Mouse (Mus musculus) 3134 (cell line): ENCODE data around the gene Scube1.
A peak's percentile ranks its signal among the peaks of the same experiment; 100 is the strongest.

Experiments used
- DNase-seq: peaks from one replicate; pipeline ENCODE4 v3.0.0-alpha.2; 2011; ENCODE audit warnings: low spot score; ENCODE audit not compliant: insufficient read length; ENCODE audit errors: extremely low read depth

Gene Scube1

DNA sequence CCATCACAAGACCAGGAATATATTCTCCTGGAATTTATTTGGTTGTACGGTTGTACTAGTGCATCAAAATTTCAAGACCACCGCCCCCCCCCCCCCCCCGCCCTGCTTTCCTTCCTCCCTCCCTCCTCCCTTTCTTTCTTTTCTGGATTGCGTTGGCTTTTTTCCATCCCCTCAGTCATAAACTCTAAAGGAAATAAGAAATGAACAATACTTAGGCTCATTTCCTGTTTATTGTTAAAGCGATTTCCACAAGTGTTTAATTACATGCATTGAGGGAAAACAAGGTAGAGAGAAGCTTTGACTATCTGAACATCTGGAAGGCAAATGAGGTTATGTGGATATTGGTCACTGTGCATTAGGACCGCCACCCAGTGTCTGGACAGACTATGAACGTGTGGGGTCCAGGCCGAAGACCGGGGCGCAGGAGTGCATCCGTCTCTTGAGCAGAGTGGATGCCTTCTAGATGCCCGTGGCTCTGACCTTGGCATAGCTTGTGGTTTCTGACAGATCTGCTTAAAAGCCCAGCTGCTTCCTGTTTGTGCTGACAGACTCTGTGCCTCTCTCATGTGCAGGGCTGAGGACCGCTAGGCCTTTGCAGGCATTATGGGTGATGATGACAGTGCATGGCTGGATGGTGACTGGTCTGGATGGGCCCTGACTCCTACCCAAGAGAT lies 122.3 kb downstream of the Scube1 start:
- peak; percentile 34 for DNase-seq

DNA sequence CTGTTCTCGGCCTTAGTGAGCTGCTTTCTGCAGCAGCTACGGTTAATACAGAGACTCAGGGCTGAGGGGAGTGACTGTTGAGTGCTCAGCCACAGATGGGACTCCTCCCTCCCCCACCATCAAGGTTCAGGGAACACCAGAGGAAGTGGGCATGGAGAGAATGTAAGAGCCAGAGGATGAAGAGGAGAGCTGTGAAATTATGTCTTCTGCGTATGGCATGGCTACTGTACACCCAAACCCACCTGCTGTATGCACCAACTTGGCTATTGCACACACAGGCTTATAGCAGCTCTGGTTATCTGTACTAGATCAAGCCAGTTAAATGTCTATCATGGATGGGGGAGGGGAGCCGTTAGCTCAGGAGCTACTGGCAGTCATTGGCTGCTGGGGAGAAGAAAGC lies 123.6 kb downstream of the Scube1 start:
- no peak for DNase-seq

DNA sequence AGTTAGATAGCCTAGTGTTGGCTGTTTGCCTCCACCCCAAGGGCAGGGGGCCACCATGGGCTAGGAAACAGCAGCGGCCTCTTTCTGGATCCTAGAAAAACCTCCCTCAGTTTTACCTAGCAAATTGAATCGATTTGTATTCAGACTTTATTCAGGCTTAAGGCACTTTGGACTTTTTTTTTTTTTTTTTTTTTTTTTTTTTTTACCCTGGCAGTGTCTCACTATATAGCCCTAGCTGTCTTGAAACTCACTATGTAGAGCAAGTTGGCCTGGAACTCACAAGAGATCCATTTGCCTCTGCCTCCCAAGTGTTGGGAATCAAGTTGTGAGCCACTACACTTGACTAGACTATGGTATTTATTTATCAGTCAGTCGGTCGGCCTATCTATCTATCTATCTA lies 128.0 kb downstream of the Scube1 start:
- no peak for DNase-seq

DNA sequence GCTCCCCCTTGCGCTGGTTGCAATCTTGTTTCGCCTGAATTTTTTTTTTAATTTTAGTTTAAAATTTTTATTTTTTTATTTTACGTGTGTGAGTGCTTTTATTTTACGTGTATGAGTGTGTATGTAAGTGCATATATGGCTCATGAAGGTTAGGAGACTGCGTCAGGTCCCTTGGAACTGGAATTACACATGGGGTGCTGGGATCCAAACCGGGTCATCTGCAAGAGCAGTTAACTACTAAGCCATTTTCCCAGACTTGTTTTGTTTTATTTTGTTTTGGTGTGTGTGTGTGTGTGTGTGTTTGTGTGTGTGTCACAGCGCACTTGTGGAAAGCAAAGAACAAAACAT lies 129.5 kb downstream of the Scube1 start:
- DNase-seq = no peak

DNA sequence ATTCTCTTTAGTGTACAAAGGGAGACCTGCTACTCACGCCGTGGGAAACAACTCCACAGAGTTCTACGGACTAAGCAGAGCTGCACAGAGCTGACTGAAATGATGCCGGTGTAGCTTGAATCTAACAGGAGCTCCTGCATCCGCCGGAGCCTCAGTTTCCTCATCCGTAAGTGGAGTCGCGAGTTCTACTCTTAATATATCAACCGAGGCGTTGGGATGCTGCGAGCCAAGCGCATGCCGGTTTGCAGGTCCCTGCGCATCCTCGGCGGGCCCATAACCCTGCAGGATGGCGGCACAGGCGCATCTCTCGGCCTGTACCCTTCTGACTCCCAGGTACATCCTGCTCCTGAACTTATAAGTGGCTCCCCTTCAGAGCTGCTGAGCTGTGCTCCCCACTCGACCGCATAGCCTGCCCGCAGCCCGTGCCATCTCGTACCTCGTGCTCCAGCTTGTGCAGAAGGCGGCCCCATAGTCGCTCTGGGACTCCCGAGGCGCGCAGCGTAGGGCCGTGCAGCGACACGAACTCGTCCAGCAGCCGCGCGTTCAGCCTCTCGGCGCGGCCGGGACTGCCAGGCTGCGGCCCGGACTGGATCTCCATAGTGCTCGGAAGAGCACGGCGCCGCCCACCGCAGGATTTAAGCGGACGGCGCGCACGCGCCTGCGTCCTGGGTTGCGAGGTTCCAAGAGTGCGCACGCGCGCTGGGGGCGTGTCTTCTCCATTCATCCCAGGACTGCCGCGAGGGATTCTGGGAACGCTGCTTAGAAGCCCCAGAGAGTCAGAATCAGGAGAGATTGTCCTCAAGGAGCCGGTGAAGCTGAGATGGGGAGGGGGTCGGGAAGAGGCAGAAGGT lies 130.1 kb downstream of the Scube1 start, which contains the start of gene Ttll12:
Gene Ttll12 (minus strand): TSS at position 645 of the 851 bp plus-strand sequence.
- DNase-seq = peak; percentile 99

DNA sequence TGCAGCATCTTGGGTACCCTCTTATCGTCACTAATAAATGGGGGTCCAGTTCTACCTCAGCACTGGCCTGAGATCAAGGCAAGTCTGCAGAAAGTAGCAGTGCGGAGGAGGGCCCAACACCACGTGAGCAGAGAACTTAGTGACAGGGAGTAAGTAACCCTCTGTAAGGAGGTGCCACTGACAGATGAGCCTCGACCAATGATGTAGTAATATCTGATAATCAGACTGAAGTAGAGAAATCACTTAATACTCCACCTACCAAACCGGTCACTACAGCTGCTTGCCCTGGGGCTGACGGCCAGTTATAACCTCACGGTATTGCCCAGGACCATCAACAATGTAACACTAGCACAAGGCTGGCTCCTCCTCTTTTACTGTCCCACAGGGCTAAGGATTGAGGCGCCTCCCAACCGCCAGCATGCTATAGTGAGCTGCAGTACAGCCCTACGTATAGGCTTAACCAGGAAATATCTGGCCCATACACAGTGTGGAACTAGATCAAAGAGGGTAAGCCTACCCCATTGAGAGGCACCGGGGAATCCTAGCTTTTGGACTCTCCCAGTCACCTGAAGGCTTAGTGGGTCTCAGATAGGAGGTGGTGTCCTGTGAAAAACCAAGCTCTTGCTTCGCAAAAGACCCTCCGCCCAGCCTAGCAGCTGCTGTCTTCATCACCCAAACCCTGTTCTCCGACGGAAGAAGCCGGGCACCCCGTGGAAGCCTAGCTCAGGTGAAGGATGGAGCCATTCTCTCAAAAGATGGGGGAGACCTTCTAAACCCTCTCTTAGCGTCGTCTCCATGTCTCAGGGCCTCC lies 130.9 kb downstream of the Scube1 start:
- DNase-seq = peak; percentile 43

DNA sequence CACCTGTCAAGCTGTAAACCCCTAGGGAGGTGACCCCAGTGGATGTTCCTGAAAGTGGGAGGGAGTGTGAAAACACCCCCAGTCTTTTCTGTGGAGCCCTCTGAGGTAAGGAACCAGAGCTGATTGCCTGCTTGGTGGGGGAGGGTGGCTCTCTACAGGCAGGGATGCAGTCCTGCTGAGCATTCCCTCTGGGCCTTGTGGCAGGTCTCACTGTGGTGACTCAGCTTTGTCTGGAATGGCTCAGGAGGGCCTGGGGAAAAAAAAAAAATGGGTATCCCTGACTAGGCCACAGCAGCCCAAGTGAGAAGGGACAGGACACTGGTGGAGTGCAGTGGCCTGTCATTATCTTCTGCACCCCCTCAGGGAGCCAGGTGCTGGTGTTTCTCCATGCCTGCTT lies 131.6 kb downstream of the Scube1 start:
- peak; percentile 58 for DNase-seq

DNA sequence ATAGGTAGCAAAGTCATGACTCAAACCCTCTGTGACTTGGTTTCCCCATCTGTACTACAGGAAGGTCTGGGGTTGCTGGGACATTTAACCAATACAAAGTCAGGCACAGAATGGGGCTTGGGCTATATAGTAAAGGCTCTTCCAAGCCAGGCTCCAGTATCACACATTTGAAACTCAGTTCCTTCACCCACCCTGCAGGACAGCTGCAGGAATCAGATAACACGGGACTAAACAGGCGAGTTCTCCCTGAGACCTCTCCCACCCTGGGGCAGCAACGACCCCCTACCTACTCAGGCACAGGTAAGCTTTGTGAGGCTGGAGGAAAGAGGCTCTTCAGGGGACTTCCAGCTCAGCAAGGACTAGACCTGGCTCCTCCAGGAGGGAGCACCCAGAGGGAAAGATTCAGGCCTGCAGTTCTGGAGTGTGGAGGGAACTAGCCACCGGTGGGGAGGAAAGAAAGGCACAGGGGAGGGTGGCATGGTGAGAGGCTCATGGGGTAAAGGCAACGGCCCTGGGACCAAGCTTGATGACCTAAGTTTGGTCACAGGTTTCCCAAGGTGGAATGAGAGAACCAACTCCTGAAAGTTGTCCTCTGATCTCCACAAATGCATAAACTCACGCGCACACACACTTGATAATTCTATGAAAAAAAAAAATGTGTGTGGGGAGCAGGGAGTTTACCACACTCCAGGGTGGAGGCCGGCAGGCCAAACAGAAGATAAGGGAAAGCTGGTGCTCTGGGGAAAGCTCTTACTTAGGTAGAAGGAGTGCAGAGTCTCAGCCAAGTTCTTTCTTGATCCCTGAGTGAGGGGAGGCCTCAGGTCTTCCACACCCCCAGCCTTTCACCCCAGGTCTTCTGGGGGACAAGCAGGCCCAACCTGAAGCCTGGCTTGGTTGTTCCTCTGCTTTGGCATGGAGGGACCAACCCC lies 132.3 kb downstream of the Scube1 start:
- DNase-seq = no peak

DNA sequence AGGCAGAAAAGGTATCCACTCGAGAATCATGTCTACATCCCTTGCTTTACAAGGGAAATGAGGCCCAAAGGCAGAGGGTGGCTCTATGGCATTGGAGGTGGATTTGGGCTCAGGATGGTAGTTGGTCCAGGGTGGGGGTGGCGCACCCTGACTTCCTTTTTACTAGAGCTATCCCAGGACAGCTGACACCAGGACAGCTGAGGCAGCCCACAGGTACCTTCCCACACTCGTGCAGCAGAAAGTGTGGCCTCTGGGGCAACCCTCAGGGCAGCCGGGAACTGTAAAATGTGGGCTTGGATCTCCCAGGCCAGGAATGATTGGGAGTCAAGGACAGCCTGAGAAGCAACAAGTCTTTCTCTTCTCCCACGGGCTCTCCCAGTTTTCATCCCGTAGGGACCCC lies 133.1 kb downstream of the Scube1 start:
- DNase-seq = no peak

DNA sequence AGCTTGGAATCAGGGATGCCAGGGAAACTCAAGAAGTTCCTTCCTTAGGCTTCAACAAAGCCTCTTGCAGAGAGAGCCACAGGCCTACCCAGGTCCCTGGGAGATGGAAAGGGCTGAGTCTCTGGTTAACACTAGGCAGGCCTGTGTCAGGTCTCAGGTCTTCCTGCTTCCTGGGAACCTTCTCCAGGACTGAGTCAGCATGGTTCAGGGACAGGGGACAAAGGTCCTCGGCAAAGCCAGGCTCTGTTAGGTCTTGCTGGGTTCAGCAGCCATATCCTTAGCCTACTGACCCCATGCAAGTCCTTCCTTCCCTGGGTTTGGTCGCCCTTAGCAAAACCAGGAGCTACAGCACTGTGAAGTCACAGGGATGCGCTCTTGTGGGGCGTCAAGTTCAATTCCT lies 134.0 kb downstream of the Scube1 start:
- DNase-seq = no peak

DNA sequence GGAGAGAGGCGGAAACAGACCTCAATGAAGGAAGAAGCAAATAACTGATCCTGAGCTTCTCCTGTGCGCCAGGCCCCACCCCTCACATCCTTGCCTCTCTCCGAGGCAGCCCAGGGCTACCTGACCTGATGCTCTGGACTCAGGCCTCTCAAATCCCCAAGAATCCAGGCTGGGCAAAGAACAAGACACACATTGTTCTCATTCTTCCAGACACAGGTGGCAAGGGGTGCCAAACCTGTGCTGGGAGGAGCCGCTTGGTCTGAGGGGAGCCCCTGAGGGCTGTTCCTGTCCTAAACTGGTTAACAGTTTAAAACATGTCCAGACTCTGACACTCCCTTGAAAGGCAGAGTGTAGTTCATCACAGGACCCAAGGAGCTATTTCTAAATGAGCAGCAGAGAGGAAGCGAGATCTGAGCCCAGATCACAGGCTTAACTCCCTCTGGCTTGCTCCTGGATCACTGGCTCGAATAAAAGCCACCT lies 140.0 kb downstream of the Scube1 start:
- DNase-seq = no peak

DNA sequence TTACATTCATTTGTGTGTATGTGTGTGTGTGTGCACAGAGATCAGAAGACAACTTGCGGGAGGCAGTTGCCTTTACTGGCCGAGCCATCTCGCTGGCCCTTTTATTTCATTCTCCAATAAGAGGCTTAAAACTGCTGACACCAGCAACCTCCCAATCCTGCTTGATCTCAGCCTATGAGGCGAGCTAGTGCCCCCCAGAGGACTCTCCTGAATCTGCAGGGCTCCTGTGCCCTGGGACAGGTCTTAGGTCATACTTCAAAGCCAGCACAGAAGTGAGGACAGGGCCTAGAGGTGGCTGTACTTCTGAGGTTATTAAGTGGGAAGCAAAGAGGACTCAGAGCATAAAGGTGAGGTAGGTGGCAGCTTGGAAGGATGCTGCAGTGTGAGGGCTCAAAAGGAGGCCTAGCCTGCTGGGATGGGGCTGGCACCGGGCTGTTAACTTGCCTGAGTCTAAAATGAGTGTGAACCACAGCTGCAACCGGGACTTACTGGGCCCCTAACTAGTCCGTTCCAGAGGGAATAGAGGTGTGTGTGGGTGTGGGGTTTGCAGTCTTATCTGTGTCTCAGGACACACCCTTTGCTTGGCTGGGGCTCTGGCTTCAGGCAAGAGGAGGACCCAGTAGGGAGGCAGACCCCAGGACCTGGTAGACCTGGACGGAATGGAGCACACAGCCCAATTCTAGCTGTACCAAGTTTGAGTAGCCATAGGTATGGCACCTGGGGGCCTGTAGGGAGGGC lies 141.2 kb downstream of the Scube1 start:
- DNase-seq = no peak

DNA sequence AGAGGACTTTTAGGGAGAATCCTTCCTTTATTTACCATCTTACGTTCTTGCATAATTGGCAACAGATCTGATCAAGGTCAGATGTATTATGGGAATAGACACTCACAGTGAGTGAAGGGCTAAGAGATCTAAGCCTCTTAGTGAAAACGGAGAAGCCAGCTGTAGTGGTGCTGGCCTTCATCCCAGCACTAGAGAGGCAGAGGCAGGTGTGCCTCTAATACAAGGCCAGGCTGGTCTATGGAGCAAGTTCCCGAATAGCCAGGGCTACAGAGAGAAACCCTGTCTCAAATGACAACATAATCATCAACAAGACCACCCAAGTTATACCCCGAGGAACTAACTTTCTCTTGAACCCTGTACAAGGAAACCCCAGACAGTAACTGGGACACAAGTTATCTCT lies 141.9 kb downstream of the Scube1 start:
- no peak for DNase-seq

DNA sequence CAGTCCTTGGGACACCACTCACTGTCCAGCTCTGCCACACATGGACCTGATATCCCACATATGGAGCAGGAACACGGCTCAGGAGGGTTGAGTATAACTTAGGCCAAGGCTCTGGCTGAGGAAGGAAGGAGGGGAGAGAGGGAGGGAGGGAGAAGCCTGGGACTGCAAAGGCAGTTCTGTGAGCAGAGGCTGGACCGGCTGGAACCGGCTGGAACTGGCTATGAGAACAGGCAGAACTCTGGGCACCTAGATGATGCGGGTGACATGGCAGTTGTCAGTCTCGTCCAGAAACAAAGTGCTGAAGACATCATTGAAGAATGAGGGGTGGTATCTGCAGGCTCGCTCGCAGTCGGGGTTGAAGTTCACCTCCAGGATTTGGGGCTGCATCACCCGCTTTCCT lies 148.2 kb downstream of the Scube1 start:
- DNase-seq = no peak

DNA sequence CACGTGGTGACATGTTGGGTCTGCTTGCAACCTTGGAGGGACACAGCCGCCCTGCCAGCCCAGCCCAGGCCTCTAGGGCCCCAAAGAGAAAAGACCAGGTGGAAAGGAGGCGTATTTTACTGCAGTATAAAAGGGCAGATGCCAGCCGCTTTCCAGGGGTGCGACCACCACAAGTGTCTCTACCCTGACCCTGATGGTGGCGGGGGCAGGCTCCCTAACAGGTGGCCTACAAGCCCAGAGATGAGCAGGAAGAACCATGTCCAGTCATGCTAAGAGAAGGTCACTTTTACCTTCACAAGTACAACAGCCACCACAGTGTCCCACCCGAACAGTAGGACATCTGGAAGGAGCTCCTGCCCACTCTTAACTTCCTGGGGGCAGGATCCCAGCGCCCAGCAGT lies 149.3 kb downstream of the Scube1 start:
- no peak for DNase-seq

DNA sequence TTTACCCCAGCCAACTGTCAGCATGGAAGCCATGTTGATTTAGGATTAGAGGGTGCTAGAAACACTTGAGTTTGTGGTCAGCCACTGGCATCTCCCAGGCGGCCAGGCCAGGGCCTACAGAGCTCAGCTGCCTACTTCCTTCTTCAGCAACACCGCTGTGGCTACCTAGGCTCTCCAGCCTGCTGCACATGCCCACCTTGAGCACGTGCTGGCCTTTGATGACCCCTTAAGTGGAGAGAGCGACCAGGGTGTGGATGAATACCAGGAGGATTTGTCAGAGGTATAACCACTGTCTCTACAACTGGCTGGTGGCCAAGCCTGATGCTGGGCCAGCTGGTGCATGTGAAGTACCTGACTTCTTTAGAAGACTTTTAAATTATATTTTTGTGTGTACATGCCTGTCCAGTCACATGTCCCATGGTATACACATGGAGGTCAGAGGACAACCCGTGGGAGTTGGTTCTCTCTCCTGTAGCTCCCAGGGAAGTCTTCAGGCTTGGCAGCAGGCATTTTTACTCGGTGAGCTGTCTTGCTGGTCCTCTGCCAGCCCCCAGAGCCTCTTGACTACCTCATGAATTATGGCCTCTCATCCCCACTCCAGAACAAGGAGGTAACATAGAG lies 150.0 kb downstream of the Scube1 start:
- DNase-seq = peak; percentile 82

DNA sequence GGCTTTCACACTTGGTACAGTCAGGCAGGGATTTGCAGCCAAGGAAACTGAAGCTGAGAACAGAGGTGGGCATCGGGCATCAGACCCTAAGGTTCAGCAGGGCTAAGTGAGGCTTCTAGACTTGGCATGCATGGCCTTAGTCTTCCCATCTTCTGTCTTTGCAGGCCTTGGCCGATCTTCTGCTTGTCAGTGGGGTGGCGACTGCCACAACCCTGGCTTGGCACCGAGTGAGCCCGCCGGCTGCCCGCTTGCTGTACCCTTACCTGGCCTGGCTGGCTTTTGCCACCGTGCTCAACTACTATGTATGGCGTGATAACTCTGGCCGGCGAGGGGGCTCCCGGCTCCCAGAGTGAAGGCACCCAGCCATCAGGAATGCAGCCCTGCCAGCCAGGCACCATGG lies 151.2 kb downstream of the Scube1 start:
- DNase-seq = no peak

DNA sequence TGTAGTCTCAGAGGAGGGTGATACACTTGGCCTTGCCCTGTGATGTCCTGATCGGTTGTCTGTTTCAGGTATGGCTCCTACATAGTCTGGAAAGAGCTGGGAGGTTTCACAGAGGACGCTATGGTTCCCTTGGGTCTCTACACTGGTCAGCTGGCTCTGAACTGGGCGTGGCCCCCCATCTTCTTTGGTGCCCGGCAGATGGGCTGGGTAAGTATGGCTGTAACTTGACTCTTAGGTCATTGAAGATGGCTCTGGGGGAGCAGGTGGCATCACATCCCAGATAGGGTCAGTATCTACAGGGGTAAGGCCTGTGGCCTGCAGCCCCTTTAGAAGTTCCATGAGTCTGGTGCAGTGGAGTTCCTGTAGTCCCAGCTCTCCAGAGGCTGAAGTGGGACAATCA lies 152.7 kb downstream of the Scube1 start:
- DNase-seq = no peak

DNA sequence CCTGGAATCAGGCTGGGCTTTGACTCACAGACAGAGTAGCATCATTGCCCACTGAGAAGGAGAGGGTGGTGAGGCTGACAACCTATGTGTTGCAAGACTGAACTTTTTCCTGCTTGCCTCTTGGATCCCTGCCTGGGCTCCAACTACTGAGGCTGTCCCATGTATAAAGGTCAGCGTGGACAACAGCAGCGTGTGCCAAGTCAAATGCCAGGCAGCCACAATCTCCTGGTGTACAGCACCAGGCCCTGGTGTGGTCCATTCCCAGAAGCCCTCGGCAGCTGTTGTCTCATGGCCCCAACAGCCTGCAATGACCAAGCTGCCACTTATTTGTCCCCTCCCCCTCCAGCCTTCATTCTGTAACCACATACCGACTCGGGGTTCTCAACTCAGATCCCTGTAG lies 153.2 kb downstream of the Scube1 start:
- peak; percentile 79 for DNase-seq
